Mouse (Mus musculus) liver, adult 2 months (tissue): ENCODE data around the gene Aurkaip1.

Experiments used
- CTCF ChIP-seq: fragments of 200-500 bp; IDR thresholded peaks from 2 replicates; pipeline ENCODE4 v1.5.1; 2011; ENCODE audit warnings: low read depth, low read length, control low read depth
- POLR2A ChIP-seq: fragments of 200-500 bp; IDR thresholded peaks from 2 replicates; pipeline ENCODE4 v1.6.1; 2011; ENCODE audit warnings: low read length, control low read depth; ENCODE audit not compliant: insufficient read depth; ENCODE audit errors: extremely low read depth

DNA sequence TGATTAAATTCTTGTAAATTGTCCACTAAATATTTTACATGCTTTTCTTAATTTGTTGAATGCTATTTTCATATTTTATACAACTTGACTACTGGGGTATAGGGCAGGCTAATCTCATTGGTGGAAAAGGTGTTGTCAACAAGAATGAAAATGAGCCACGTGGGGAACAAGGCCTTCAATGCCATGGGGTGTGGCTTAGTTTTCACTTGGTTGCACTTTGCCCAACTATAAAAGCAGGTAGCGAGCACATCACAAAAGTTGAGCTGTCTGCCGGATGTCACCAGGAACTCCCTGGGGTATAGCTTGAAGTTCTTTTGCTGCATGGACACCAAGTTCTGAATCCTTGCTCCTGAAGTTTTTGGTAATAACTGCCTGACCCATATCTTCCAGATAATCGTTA is 13.5 kb upstream of the Aurkaip1 start:
- TF ChIP-seq CTCF (no peak), POLR2A (no peak)
